Mouse (Mus musculus) heart, embryonic 16.5 days (tissue): Measurements from ENCODE around the gene Shf. TPM values are rescaled to one million over a fixed set of nuclear protein-coding genes. Genes with fewer than 3 reads are reported as not detected.

Source experiments
- ATAC-seq: fragments of 200-750 bp; cut with Nextera tagmentation; replicated peaks from 2 replicates; pipeline ENCODE4 v1.8.0; 2017; ENCODE audit warnings: moderate number of reproducible peaks; ENCODE audit not compliant: insufficient read depth, low FRiP score; ENCODE audit errors: extremely low read depth
- H3K27ac ChIP-seq: fragments of 300-500 bp; sonication (generic); 2 replicates; pipeline ENCODE4 v1.5.1; 2014; ENCODE audit warnings: mild to moderate bottlenecking, low read length, control low read depth, moderate library complexity
- H3K27me3 ChIP-seq: fragments of 300-500 bp; sonication (generic); 2 replicates; pipeline ENCODE4 v1.6.1; 2014; ENCODE audit warnings: low read length, mixed read lengths; ENCODE audit not compliant: control insufficient read depth, insufficient read depth
- H3K36me3 ChIP-seq: fragments of 300-500 bp; sonication (generic); 2 replicates; pipeline ENCODE4 v1.6.1; 2014; ENCODE audit not compliant: control insufficient read depth, insufficient read depth
- H3K4me1 ChIP-seq: fragments of 300-500 bp; sonication (generic); 2 replicates; pipeline ENCODE4 v1.6.1; 2014; ENCODE audit warnings: low read length, mixed read lengths; ENCODE audit not compliant: control insufficient read depth, insufficient read depth
- H3K4me2 ChIP-seq: fragments of 300-500 bp; sonication (generic); 2 replicates; pipeline ENCODE4 v1.6.1; 2014; ENCODE audit warnings: low read depth, mild to moderate bottlenecking, control low read depth, low read length
- H3K4me3 ChIP-seq: fragments of 300-500 bp; sonication (generic); 2 replicates; pipeline ENCODE4 v1.5.1; 2014; ENCODE audit warnings: mild to moderate bottlenecking, control low read depth, low read length
- H3K9ac ChIP-seq: fragments of 300-500 bp; sonication (generic); 2 replicates; pipeline ENCODE4 v1.6.1; 2014; ENCODE audit warnings: low read length, control low read depth
- H3K9me3 ChIP-seq: fragments of 300-500 bp; sonication (generic); replicated peaks from 2 replicates; pipeline ENCODE4 v1.6.1; 2016; ENCODE audit warnings: low read length; ENCODE audit not compliant: control insufficient read depth
- WGBS: fragments of 180-500 bp; shearing (Covaris S2); extraction: QIAGEN DNeasy Blood & Tissue Kit; methylation state at CpG from one replicate; pipeline ENCODE4 v1.1.7; 2014; 5-methylcytosine and 5-hydroxymethylcytosine counted together
- polyA plus RNA-seq: library from polyadenylated mRNA; unstranded; fragments of >200 nt; fragmentation: Nextera tagmentation; extraction: Ambion mirVana; gene quantifications from 2 replicates; pipeline ENCODE4 v1.2.1, GENCODE M21; 2015

The Shf gene
- polyA plus RNA-seq, 1 experiment from 2014 or later, result 2.0 TPM

- peaks cover 9% of the 10 kb centered on the region for H3K4me1 ChIP-seq
- H3K4me2 ChIP-seq, result no peak overlapping the region
- H3K4me3 ChIP-seq, result no peak overlapping the region
- ATAC-seq, result 0 out of 2 replicates have a peak, but pooled peaks have one; percentile 33
- H3K36me3 ChIP-seq, result peaks cover 7% of the 10 kb centered on the region; the same call in 1 of the 2 replicates
- H3K27ac ChIP-seq, result no peak overlapping the region
- no peaks in the 10 kb centered on the region for H3K9me3 ChIP-seq
- no peak overlapping the region for H3K9ac ChIP-seq
- no peaks in the 10 kb centered on the region for H3K27me3 ChIP-seq
- 60% methylated on average over 12 of the region's 12 CpGs for WGBS
Measured at GRCm38 (mm10) chr2:122354191-122354929, 14.6 kb downstream of the Shf start.

GRCm38 (mm10) chr2:122353765-122354164 lies 15.2 kb downstream of the Shf start:
- Histone ChIP-seq H3K27me3 (no peaks in the 10 kb centered on the region), H3K4me1 (peaks cover 12% of the 10 kb centered on the region), H3K36me3 (peaks cover 7% of the 10 kb centered on the region; the same call in 1 of the 2 replicates), H3K9me3 (no peaks in the 10 kb centered on the region), H3K4me3 (no peak overlapping the region), H3K4me2 (no peak overlapping the region), H3K9ac (no peak overlapping the region), H3K27ac (no peak overlapping the region)
- 82% methylated on average over 8 of the region's 8 CpGs for WGBS
- no peak for ATAC-seq

- no peaks in the 10 kb centered on the region for H3K9me3 ChIP-seq
- no peaks in the 10 kb centered on the region for H3K27me3 ChIP-seq
- ATAC-seq, result no peak
- no peak overlapping the region for H3K4me2 ChIP-seq
- H3K4me1 ChIP-seq, result peaks cover 16% of the 10 kb centered on the region
- H3K4me3 ChIP-seq, result no peak overlapping the region
- no peak overlapping the region for H3K27ac ChIP-seq
- no peak overlapping the region for H3K9ac ChIP-seq
- H3K36me3 ChIP-seq, result peaks cover 7% of the 10 kb centered on the region; the same call in 1 of the 2 replicates
- WGBS, result 71% methylated on average over 6 of the region's 6 CpGs
Measured at GRCm38 (mm10) chr2:122352992-122353391, 16.0 kb downstream of the Shf start.

GRCm38 (mm10) chr2:122351931-122352329 lies 17.0 kb downstream of the Shf start:
- Histone ChIP-seq H3K9ac (no peak overlapping the region), H3K4me3 (no peak overlapping the region), H3K4me1 (peaks cover 17% of the 10 kb centered on the region), H3K27ac (0 out of 2 replicates have a peak overlapping the region, but pooled peaks have one; percentile 3), H3K9me3 (no peaks in the 10 kb centered on the region), H3K4me2 (no peak overlapping the region), H3K27me3 (no peaks in the 10 kb centered on the region), H3K36me3 (peaks cover 5% of the 10 kb centered on the region; the same call in 1 of the 2 replicates)
- no peak for ATAC-seq
- 48% methylated on average over 4 of the region's 4 CpGs for WGBS

DNA sequence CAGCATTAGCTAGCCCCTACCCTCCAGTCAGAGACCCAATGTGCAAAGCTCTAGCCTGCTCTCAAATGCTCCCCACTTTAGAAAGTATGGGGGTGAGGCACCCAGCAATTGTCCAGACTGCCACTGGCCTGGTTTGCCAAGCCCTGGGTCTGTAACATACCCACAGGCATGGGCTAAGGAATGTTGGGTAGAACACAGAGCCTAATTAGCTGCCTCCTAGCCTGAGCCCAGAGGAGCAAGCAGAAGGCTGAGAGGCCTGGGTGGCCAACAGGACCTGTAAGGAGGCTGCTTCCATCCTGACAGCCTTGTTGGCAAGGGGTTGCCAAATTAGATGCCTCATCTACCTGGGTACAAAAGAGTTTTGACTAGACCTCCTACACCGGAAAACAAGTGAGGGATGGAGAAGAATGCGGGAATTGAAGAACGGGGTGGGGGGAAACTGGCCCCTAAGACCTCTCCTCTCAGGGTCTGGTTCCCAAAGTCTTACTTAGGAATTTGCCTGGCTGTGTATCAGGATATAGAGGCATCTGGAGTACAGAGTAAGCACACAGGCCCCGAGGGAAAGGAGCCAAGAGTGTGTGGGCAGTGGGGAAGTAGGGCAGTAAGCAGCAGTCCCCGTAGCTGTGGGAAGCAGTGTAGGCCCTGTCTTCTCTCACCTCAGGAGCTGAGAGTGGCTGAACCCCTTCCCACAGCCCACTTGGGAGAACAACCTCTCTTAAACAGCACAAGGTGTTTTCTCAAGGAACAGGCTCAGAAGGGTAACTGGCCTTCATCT lies 17.6 kb downstream of the Shf start:
- Histone ChIP-seq H3K4me1 (peaks cover 17% of the 10 kb centered on the region), H3K4me2 (no peak overlapping the region), H3K36me3 (no peaks in the 10 kb centered on the region; the same call in 1 of the 2 replicates), H3K27ac (0 out of 2 replicates have a peak overlapping the region, but pooled peaks have one; percentile 3), H3K9me3 (no peaks in the 10 kb centered on the region), H3K9ac (no peak overlapping the region), H3K27me3 (peaks cover 6% of the 10 kb centered on the region; the same call in 1 of the 2 replicates), H3K4me3 (no peak overlapping the region)
- no peak for ATAC-seq
- WGBS, result 66% methylated on average over 5 of the region's 5 CpGs

GRCm38 (mm10) chr2:122349136-122349785 lies 19.7 kb downstream of the Shf start:
- ATAC-seq, result peak; percentile 23
- WGBS, result 9% methylated on average over 14 of the region's 14 CpGs

DNA sequence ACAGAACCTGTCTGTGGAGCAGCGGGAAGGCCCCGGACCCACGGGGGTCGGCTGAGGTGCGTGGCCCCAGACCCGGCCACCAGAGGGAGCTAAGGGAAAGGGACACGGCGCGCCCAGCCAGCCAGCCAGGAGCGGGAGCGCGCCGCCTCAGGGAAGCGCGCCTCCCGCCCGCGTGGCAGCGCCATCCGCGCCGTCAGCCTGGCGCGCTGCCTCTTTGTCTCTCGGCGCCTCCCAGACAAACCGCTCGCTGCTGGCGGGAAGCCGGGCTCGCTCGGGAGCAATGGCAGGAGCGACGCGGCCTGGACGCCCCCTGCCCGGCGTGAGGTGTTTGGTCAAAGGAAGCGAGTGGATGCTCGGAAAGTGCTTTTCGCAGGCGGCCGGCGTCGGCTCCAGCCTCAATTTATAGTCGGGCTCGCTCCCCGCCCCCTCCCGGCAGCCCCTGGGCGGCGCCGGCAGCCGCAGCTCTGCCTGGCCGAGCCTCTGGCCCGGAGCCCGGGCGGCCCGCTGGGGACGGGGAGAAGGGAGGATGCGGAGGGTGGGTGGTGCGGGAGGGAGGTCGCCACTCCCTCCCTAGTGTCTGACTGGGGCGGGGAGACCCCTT lies 20.3 kb downstream of the Shf start:
- Histone ChIP-seq H3K27ac (peak overlapping the region; percentile 97), H3K36me3 (no peaks in the 10 kb centered on the region; the same call in 1 of the 2 replicates), H3K9me3 (no peaks in the 10 kb centered on the region), H3K4me2 (peak overlapping the region; percentile 88), H3K4me1 (peaks cover 17% of the 10 kb centered on the region), H3K9ac (peak overlapping the region; percentile 89), H3K27me3 (peaks cover 10% of the 10 kb centered on the region; the same call in 1 of the 2 replicates), H3K4me3 (peak overlapping the region; percentile 77)
- under 1% methylated on average over 51 of the region's 63 CpGs for whole genome bisulfite sequencing
- ATAC-seq, result peak; percentile 92

More at GRCm38 (mm10) chr2:122349136-122349785, 19.7 kb downstream of the Shf start:
- no peaks in the 10 kb centered on the region for H3K9me3 ChIP-seq
- peak overlapping the region; percentile 77 for H3K4me3 ChIP-seq
- peak overlapping the region; percentile 97 for H3K27ac ChIP-seq
- H3K4me2 ChIP-seq, result peak overlapping the region; percentile 88
- peaks cover 17% of the 10 kb centered on the region for H3K4me1 ChIP-seq
- H3K9ac ChIP-seq, result peak overlapping the region; percentile 89
- peaks cover 6% of the 10 kb centered on the region; the same call in 1 of the 2 replicates for H3K27me3 ChIP-seq
- H3K36me3 ChIP-seq, result no peaks in the 10 kb centered on the region; the same call in 1 of the 2 replicates

GRCm38 (mm10) chr2:122347257-122347656 lies 21.7 kb downstream of the Shf start:
- H3K9me3 ChIP-seq, result no peaks in the 10 kb centered on the region
- H3K4me2 ChIP-seq, result no peak overlapping the region
- no peak overlapping the region for H3K4me3 ChIP-seq
- peaks cover 17% of the 10 kb centered on the region for H3K4me1 ChIP-seq
- H3K27ac ChIP-seq, result no peak overlapping the region
- H3K9ac ChIP-seq, result no peak overlapping the region
- 88% methylated on average over 3 of the region's 3 CpGs for WGBS
- peaks cover 10% of the 10 kb centered on the region; the same call in 1 of the 2 replicates for H3K27me3 ChIP-seq
- no peak for ATAC-seq
- H3K36me3 ChIP-seq, result no peaks in the 10 kb centered on the region
